Mouse (Mus musculus): ENCODE data around the gene Mrps25. TPM values are rescaled to one million over a fixed set of nuclear protein-coding genes. Genes with fewer than 3 reads are reported as not detected.

Mrps25 gene
- polyA plus RNA-seq, 1 experiment = 5.9 TPM

GRCm38 (mm10) chr6:92132021-92132911 is 51.6 kb downstream of the Mrps25 start:
- TF ChIP-seq CTCF (IDR thresholded peaks at IDR 0.05; ENCODE audit: extremely low read depth, insufficient read depth, insufficient read length, insufficient replicate concordance) (no peak), POLR2A (IDR thresholded peaks at IDR 0.05; ENCODE audit: low read depth, low read length) (no peak)
- Histone ChIP-seq H3K4me1 (ENCODE audit: control insufficient read depth, insufficient read depth, insufficient read length) (peaks cover 7% of the 10 kb centered on the region), H3K27me3 (ENCODE audit: control insufficient read depth, insufficient read depth, low read length) (no peaks in the 10 kb centered on the region), H3K27ac (ENCODE audit: insufficient read depth, low read length) (no peak overlapping the region), H3K4me3 (ENCODE audit: extremely low read depth, insufficient read depth, insufficient read length) (no peak overlapping the region), H3K36me3 (ENCODE audit: control insufficient read depth, insufficient read depth, low read length) (peaks cover 2% of the 10 kb centered on the region)
- DNase-seq (ENCODE audit: low read depth in 1 of 2, low spot score in 2 of 2) = peak in 1 of 2 experiments; percentile 12
- WGBS = 53% methylated on average over 3 of the region's 3 CpGs

GRCm38 (mm10) chr6:92131456-92131855 is 52.4 kb downstream of the Mrps25 start:
- Histone ChIP-seq H3K27ac (ENCODE audit: insufficient read depth, low read length) (no peak overlapping the region), H3K36me3 (ENCODE audit: control insufficient read depth, insufficient read depth, low read length) (peaks cover 2% of the 10 kb centered on the region), H3K4me3 (ENCODE audit: extremely low read depth, insufficient read depth, insufficient read length) (no peak overlapping the region), H3K4me1 (ENCODE audit: control insufficient read depth, insufficient read depth, insufficient read length) (peaks cover 7% of the 10 kb centered on the region), H3K27me3 (ENCODE audit: control insufficient read depth, insufficient read depth, low read length) (no peaks in the 10 kb centered on the region)
- no peak for TF ChIP-seq CTCF (IDR thresholded peaks at IDR 0.05; ENCODE audit: extremely low read depth, insufficient read depth, insufficient read length, insufficient replicate concordance)
- TF ChIP-seq POLR2A (IDR thresholded peaks at IDR 0.05; ENCODE audit: low read depth, low read length) = no peak
- WGBS = 96% methylated on average over 1 of the region's 1 CpGs
- DNase-seq (ENCODE audit: low read depth in 1 of 2, low spot score in 2 of 2) = no peak

- no peak overlapping the region for H3K27ac ChIP-seq (ENCODE audit: insufficient read depth, low read length)
- peak in 1 of 2 experiments; percentile 18 for DNase-seq (ENCODE audit: low read depth in 1 of 2, low spot score in 2 of 2)
- TF ChIP-seq POLR2A (IDR thresholded peaks at IDR 0.05; ENCODE audit: low read depth, low read length) (no peak), CTCF (IDR thresholded peaks at IDR 0.05; ENCODE audit: extremely low read depth, insufficient read depth, insufficient read length, insufficient replicate concordance) (no peak)
- H3K4me1 ChIP-seq (ENCODE audit: control insufficient read depth, insufficient read depth, insufficient read length) = peaks cover 9% of the 10 kb centered on the region
- no peak overlapping the region for H3K4me3 ChIP-seq (ENCODE audit: extremely low read depth, insufficient read depth, insufficient read length)
- H3K36me3 ChIP-seq (ENCODE audit: control insufficient read depth, insufficient read depth, low read length) = no peaks in the 10 kb centered on the region
- WGBS = 32% methylated on average over 1 of the region's 1 CpGs
- no peaks in the 10 kb centered on the region for H3K27me3 ChIP-seq (ENCODE audit: control insufficient read depth, insufficient read depth, low read length)
Measured at GRCm38 (mm10) chr6:92126861-92127468, 56.9 kb downstream of the Mrps25 start.

- no peaks in the 10 kb centered on the region for H3K36me3 ChIP-seq (ENCODE audit: control insufficient read depth, insufficient read depth, low read length)
- TF ChIP-seq CTCF (IDR thresholded peaks at IDR 0.05; ENCODE audit: extremely low read depth, insufficient read depth, insufficient read length, insufficient replicate concordance) (no peak), POLR2A (IDR thresholded peaks at IDR 0.05; ENCODE audit: low read depth, low read length) (no peak)
- no peak for DNase-seq (ENCODE audit: low read depth in 1 of 2, low spot score in 2 of 2)
Measured at GRCm38 (mm10) chr6:92124547-92124946, 59.3 kb downstream of the Mrps25 start.

More at GRCm38 (mm10) chr6:92124547-92124946, 59.3 kb downstream of the Mrps25 start:
- H3K27ac ChIP-seq (ENCODE audit: insufficient read depth, low read length) = no peak overlapping the region
- peaks cover 7% of the 10 kb centered on the region; the same call in 1 of the 2 replicates for H3K4me1 ChIP-seq (ENCODE audit: control insufficient read depth, insufficient read depth, insufficient read length)
- no peak overlapping the region for H3K4me3 ChIP-seq (ENCODE audit: extremely low read depth, insufficient read depth, insufficient read length)
- H3K27me3 ChIP-seq (ENCODE audit: control insufficient read depth, insufficient read depth, low read length) = no peaks in the 10 kb centered on the region

Other genes with a start within 250 kb of the Mrps25 start
- 5.9 and 7.1 TPM in 2 replicates for gene Fgd5, start 205.2 kb downstream of the Mrps25 start, polyA plus RNA-seq (2012; rRNA removed)
- gene Nr2c2, start 92.6 kb downstream of the Mrps25 start, polyA plus RNA-seq (2012; rRNA removed) = 14.3 and 20.5 TPM in 2 replicates
- 5.2 and 5.4 TPM in 2 replicates for gene Rbsn, start 30.9 kb upstream of the Mrps25 start, polyA plus RNA-seq (2012; rRNA removed)
- gene Trh, start 60.6 kb upstream of the Mrps25 start, polyA plus RNA-seq (2012; rRNA removed) = not detected in 2 replicates

Data from spleen, adult 2 months (tissue).